Mouse (Mus musculus) lung, adult 2 months (tissue): ENCODE results near the gene Zfp445.

ENCODE experiments used
- CTCF ChIP-seq: fragments of 200-500 bp; IDR thresholded peaks from 2 replicates; pipeline ENCODE4 v1.5.1; 2011; ENCODE audit warnings: mild to moderate bottlenecking, low read length, control low read depth; ENCODE audit not compliant: insufficient read depth
- POLR2A ChIP-seq: fragments of 200-500 bp; IDR thresholded peaks from 2 replicates; pipeline ENCODE4 v1.6.1; 2011; ENCODE audit warnings: low read depth, mild to moderate bottlenecking, control low read depth, low read length, borderline replicate concordance; ENCODE audit errors: extremely low read depth

DNA sequence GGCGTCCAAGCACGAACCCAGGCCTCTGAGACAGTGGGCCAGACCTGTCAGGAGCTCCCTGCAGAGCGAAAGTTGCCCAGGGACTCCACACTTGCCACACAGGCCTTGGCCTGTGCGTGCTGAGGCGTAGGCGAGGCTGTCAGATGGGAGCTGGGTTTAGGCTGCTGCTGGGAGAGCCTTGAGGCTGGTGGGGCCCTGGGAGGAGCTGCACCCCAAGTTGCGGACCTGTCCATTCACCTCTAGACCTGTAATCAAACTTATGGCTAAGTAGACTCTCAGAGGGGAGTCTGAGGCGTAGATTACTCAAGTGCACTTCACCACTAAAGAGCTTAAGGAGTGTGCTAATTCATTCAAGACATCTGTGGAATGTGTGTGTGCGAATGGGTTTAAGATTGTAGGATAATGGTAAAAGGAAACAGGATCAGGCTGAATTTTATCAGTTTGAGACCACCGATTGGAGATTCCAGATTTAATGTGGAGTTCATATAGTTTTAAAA, 59.9 kb downstream of the Zfp445 start:
- TF ChIP-seq POLR2A: no peak
- TF ChIP-seq CTCF: no peak
